Mouse (Mus musculus): ENCODE measurements around the gene Casp8ap2. TPM values are rescaled to one million over a fixed set of nuclear protein-coding genes. Genes with fewer than 3 reads are reported as not detected.

Casp8ap2 gene
- polyA plus RNA-seq, 1 experiment from 2014 or later = 60.2 TPM

DNA sequence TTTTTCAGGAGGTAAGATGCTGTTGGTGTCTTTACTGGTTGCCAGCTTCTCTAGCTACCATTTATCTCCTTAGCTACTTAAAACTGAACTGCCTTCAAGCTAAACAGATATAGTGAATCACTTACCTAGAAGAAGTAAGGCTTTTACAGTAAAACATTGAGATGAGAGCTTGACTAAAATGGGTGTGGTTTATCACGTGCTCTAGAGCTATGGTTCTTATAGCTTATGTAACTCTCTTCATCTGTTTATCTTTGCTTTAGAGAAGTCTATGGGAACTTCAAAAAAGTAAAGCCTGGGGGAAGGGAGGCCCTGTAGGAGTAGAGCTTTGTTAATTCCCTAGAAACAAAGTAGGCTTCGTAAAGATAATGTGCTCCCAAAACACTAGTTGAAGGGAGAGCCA lies 58.8 kb downstream of the Casp8ap2 start:
- Histone ChIP-seq H3K4me3 (no peak overlapping the region), H3K9me3 (no peaks in the 10 kb centered on the region), H3K36me3 (peaks cover 64% of the 10 kb centered on the region), H3K4me1 (no peaks in the 10 kb centered on the region), H3K27ac (no peak overlapping the region), H3K4me2 (no peak overlapping the region), H3K9ac (no peak overlapping the region), H3K27me3 (no peaks in the 10 kb centered on the region)
- WGBS = 74% methylated on average over 2 of the region's 2 CpGs
- ATAC-seq (ENCODE audit: borderline replicate concordance, extremely low read depth, low FRiP score, low TSS enrichment) = no peak

DNA sequence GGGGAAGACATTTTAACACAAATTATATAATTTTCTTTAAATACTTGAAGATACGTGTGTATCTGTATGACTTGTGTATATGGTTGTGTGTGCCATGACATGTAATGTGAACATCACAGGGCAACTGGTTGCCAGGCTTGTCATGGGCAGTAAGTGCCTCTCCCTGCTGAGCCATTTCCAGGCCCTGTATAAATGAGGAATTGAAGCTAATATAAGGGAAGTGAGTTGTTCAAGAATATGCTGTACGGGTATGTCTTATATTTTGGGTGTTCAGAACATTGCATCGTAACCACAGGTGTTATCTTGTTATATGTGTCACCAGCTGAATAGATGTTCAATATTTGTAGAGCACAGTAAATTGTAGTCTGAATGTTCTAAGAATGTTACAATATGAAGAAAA lies 62.2 kb downstream of the Casp8ap2 start:
- WGBS = 91% methylated on average over 3 of the region's 3 CpGs
- no peaks in the 10 kb centered on the region for H3K27me3 ChIP-seq
- H3K9me3 ChIP-seq = no peaks in the 10 kb centered on the region
- H3K9ac ChIP-seq = no peak overlapping the region
- H3K36me3 ChIP-seq = peaks cover 64% of the 10 kb centered on the region
- ATAC-seq (ENCODE audit: borderline replicate concordance, extremely low read depth, low FRiP score, low TSS enrichment) = no peak
- H3K4me3 ChIP-seq = no peak overlapping the region
- H3K27ac ChIP-seq = no peak overlapping the region
- H3K4me1 ChIP-seq = 0 out of 2 replicates have a peak, but pooled peaks cover under 1% of the 10 kb centered on the region
- no peak overlapping the region for H3K4me2 ChIP-seq

DNA sequence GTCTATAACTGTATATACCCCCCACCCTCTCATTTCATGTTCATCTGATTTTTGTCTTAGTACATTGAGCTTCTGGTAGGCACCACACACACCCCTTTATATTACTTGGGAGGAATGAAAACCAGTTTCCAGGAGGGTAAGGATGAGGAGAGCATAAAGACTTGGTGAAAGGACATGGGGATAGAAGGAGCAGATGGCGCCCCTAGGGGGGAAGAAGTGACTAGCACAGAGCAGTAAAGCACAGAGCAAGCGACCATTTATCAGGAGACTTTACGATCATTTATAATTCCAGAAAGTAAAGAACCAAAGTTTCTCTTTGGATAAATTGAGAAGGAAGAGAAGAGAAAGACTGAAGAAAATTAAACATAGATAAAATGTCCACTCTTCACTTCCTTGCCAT lies 65.6 kb downstream of the Casp8ap2 start:
- Histone ChIP-seq H3K27ac (no peak overlapping the region), H3K9me3 (no peaks in the 10 kb centered on the region), H3K9ac (no peak overlapping the region), H3K4me3 (no peak overlapping the region), H3K27me3 (no peaks in the 10 kb centered on the region), H3K4me1 (peaks cover 11% of the 10 kb centered on the region), H3K36me3 (peaks cover 50% of the 10 kb centered on the region), H3K4me2 (no peak overlapping the region)
- WGBS = 72% methylated on average over 3 of the region's 3 CpGs
- ATAC-seq (ENCODE audit: borderline replicate concordance, extremely low read depth, low FRiP score, low TSS enrichment) = no peak

DNA sequence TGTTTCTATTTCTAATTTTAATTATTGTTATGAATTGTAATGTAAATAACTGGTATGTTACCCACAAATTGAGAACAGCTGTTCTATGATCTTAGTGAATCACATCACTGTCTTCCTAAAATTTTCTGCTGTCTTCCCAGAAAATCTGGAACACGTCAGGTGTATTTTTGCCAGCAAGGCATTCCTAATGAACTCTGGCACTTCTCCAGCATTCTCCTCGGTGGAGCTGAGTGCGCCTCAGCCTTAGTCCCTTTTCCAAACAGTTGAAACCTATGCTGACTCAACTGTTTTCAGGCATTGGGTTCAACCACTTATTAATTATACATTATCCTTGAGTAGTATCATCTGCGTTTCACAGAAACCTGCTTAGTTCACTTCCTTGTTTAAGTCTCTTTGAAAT lies 67.2 kb downstream of the Casp8ap2 start:
- H3K4me2 ChIP-seq = no peak overlapping the region
- ATAC-seq (ENCODE audit: borderline replicate concordance, extremely low read depth, low FRiP score, low TSS enrichment) = no peak
- H3K27ac ChIP-seq = peak overlapping the region; percentile 15; the same call in 1 of the 2 replicates
- H3K4me3 ChIP-seq = no peak overlapping the region
- peaks cover 11% of the 10 kb centered on the region for H3K4me1 ChIP-seq
- H3K9ac ChIP-seq = no peak overlapping the region
- H3K27me3 ChIP-seq = no peaks in the 10 kb centered on the region
- 42% methylated on average over 4 of the region's 4 CpGs for WGBS
- H3K9me3 ChIP-seq = no peaks in the 10 kb centered on the region
- H3K36me3 ChIP-seq = peaks cover 46% of the 10 kb centered on the region

DNA sequence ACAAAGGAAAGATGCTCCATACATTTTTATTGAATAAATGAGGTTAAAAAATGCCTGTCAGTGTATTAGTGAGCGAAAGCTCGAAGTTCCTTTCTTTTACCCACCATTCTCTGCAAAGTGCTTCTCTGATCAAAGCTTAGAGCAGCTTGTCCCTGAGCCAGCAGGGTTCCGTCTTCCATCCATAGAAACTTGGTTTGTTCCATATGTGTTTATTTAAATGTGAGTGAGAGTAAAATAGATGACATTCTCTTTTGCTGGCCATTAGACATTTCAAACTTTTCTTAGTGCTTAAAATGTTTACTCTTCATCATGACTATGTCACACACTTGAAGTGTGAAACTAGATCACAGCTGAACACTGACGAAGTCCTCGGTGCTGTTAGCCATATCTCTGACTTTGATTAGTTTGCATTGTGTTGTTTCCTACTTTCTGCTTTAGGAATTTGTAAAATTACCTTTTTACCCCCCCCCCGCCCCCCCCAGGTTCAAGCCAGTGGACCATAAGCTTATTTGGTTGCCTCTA lies 67.9 kb downstream of the Casp8ap2 start:
- 40% methylated on average over 6 of the region's 6 CpGs for WGBS
- no peaks in the 10 kb centered on the region for H3K27me3 ChIP-seq
- H3K4me1 ChIP-seq = peaks cover 11% of the 10 kb centered on the region
- no peak overlapping the region for H3K9ac ChIP-seq
- peak; percentile 82; the same call in 1 of the 2 replicates for ATAC-seq (ENCODE audit: borderline replicate concordance, extremely low read depth, low FRiP score, low TSS enrichment)
- H3K9me3 ChIP-seq = no peaks in the 10 kb centered on the region
- H3K4me2 ChIP-seq = no peak overlapping the region
- H3K4me3 ChIP-seq = no peak overlapping the region
- H3K36me3 ChIP-seq = peaks cover 46% of the 10 kb centered on the region
- H3K27ac ChIP-seq = 0 out of 2 replicates have a peak overlapping the region, but pooled peaks have one; percentile 15

Other genes starting within 250 kb of the Casp8ap2 start
- not detected in 2 replicates for gene Gja10, start 12.7 kb upstream of the Casp8ap2 start, polyA plus RNA-seq (2015; fragmentation: Nextera tagmentation; extraction: Ambion mirVana)
- gene Mdn1, start 41.7 kb downstream of the Casp8ap2 start, polyA plus RNA-seq (2015; fragmentation: Nextera tagmentation; extraction: Ambion mirVana) = 10.8 and 12.5 TPM in 2 replicates
- gene Lyrm2, start 184.8 kb downstream of the Casp8ap2 start, polyA plus RNA-seq (2015; fragmentation: Nextera tagmentation; extraction: Ambion mirVana) = 88.9 and 101 TPM in 2 replicates

All from lung, embryonic 15.5 days (tissue).